Mouse (Mus musculus) c-Kit-positive CD71-positive TER-119-positive erythroid progenitor cells, embryonic 14.5 days (primary cell): ENCODE measurements around the gene Ptges3l.
"Not testable (repeated sequence)": the region's sequence is repeated elsewhere in the genome, so short reads cannot be mapped to it uniquely, and the experiment has no call there.

Experiments
- DNase-seq: peaks from one replicate; pipeline ENCODE4 v3.0.0-alpha.2; 2013; ENCODE audit warnings: low spot score

Ptges3l gene

GRCm38 (mm10) chr11:101457631-101458030, 32.5 kb upstream of the Ptges3l start:
- no peak for DNase-seq

- DNase-seq: no peak
These were observed 30.5 kb upstream of the Ptges3l start for GRCm38 (mm10) chr11:101455627-101456026.

- DNase-seq: no peak
These were observed 29.6 kb upstream of the Ptges3l start for GRCm38 (mm10) chr11:101454702-101455101.

GRCm38 (mm10) chr11:101452093-101452774, 27.1 kb upstream of the Ptges3l start:
- DNase-seq: no peak

- no peak for DNase-seq
These were observed 26.4 kb upstream of the Ptges3l start for GRCm38 (mm10) chr11:101451536-101451935.

GRCm38 (mm10) chr11:101450394-101450793, 25.3 kb upstream of the Ptges3l start:
- no peak for DNase-seq

- DNase-seq: not testable (repeated sequence)
These were observed 24.5 kb upstream of the Ptges3l start for GRCm38 (mm10) chr11:101449596-101449995.

GRCm38 (mm10) chr11:101448899-101449298, 23.8 kb upstream of the Ptges3l start:
- no peak for DNase-seq

GRCm38 (mm10) chr11:101448274-101448746, 23.2 kb upstream of the Ptges3l start, which contains the start of gene Ifi35:
TSS of gene Ifi35 (plus strand) at chr11:101448407.
- peak; percentile 93 for DNase-seq

GRCm38 (mm10) chr11:101447786-101448185, 22.7 kb upstream of the Ptges3l start:
- no peak for DNase-seq

- not testable (repeated sequence) for DNase-seq
These were observed 21.7 kb upstream of the Ptges3l start for GRCm38 (mm10) chr11:101446860-101447259.

GRCm38 (mm10) chr11:101446319-101446718, 21.2 kb upstream of the Ptges3l start:
- DNase-seq: no peak

GRCm38 (mm10) chr11:101442760-101443159, 17.6 kb upstream of the Ptges3l start:
- no peak for DNase-seq

- DNase-seq: peak; percentile 100
These were observed 17.1 kb upstream of the Ptges3l start, which contains the start of gene Rpl27 for GRCm38 (mm10) chr11:101442127-101442693. TSS of gene Rpl27 (plus strand) at chr11:101442298.

GRCm38 (mm10) chr11:101441450-101442126, 16.5 kb upstream of the Ptges3l start:
- not testable (repeated sequence) for DNase-seq

- DNase-seq: not testable (repeated sequence)
These were observed 12.9 kb upstream of the Ptges3l start for GRCm38 (mm10) chr11:101438006-101438405.

GRCm38 (mm10) chr11:101436916-101437315, 11.8 kb upstream of the Ptges3l start:
- no peak for DNase-seq

- no peak for DNase-seq
These were observed 10.7 kb upstream of the Ptges3l start for GRCm38 (mm10) chr11:101435831-101436230.

- no peak for DNase-seq
These were observed 8.3 kb upstream of the Ptges3l start for GRCm38 (mm10) chr11:101433396-101433795.

GRCm38 (mm10) chr11:101431327-101431726, 6.2 kb upstream of the Ptges3l start:
- no peak for DNase-seq

- no peak for DNase-seq
These were observed 1.0 kb upstream of the Ptges3l start for GRCm38 (mm10) chr11:101426165-101426564.

GRCm38 (mm10) chr11:101424105-101424851, 855 bp downstream of the Ptges3l start, which contains the start of gene Gm27029:
TSS of gene Gm27029 (minus strand) at chr11:101424796.
- DNase-seq: no peak
